Mouse (Mus musculus) hindbrain, embryonic 15.5 days (tissue): ENCODE results near the gene Bicdl1. TPM values are rescaled to one million over a fixed set of nuclear protein-coding genes. Genes with fewer than 3 reads are reported as not detected.

Experiments used
- ATAC-seq: fragments of 200-750 bp; cut with Nextera tagmentation; 2 replicates; pipeline ENCODE4 v1.8.0; 2017; ENCODE audit warnings: low read depth, moderate number of reproducible peaks, moderate TSS enrichment; ENCODE audit not compliant: low FRiP score
- H3K27ac ChIP-seq: fragments of 300-500 bp; sonication (generic); replicated peaks from 2 replicates; pipeline ENCODE4 v1.5.1; 2015; ENCODE audit warnings: mild to moderate bottlenecking, inconsistent platforms
- H3K27me3 ChIP-seq: fragments of 300-500 bp; sonication (generic); 2 replicates; pipeline ENCODE4 v1.6.1; 2015; ENCODE audit warnings: control low read depth, inconsistent platforms
- H3K36me3 ChIP-seq: fragments of 300-500 bp; sonication (generic); 2 replicates; pipeline ENCODE4 v1.6.1; 2015; ENCODE audit warnings: control low read depth, inconsistent platforms
- H3K4me1 ChIP-seq: fragments of 300-500 bp; sonication (generic); replicated peaks from 2 replicates; pipeline ENCODE4 v1.6.1; 2015; ENCODE audit warnings: control low read depth, inconsistent platforms
- H3K4me2 ChIP-seq: fragments of 300-500 bp; sonication (generic); 2 replicates; pipeline ENCODE4 v1.6.1; 2015; ENCODE audit warnings: moderate library complexity, mild to moderate bottlenecking, inconsistent platforms
- H3K4me3 ChIP-seq: fragments of 300-500 bp; sonication (generic); 2 replicates; pipeline ENCODE4 v1.5.1; 2015; ENCODE audit warnings: mild to moderate bottlenecking, inconsistent platforms
- H3K9ac ChIP-seq: fragments of 300-500 bp; sonication (generic); 2 replicates; pipeline ENCODE4 v1.6.1; 2015; ENCODE audit warnings: inconsistent platforms
- H3K9me3 ChIP-seq: fragments of 300-500 bp; sonication (generic); 2 replicates; pipeline ENCODE4 v1.6.1; 2016; ENCODE audit warnings: control low read depth, inconsistent platforms
- WGBS: fragments of 180-500 bp; shearing (Covaris S2); methylation state at CpG from one replicate; pipeline ENCODE4 v1.1.7; 2015; 5-methylcytosine and 5-hydroxymethylcytosine counted together
- polyA plus RNA-seq: library from polyadenylated mRNA; unstranded; fragments of >200 nt; fragmentation: Nextera tagmentation; extraction: Ambion mirVana; gene quantifications from 2 replicates; pipeline ENCODE4 v1.2.1, GENCODE M21; 2015

The Bicdl1 gene
- polyA plus RNA-seq, 1 experiment from 2014 or later: 39.9 TPM

DNA sequence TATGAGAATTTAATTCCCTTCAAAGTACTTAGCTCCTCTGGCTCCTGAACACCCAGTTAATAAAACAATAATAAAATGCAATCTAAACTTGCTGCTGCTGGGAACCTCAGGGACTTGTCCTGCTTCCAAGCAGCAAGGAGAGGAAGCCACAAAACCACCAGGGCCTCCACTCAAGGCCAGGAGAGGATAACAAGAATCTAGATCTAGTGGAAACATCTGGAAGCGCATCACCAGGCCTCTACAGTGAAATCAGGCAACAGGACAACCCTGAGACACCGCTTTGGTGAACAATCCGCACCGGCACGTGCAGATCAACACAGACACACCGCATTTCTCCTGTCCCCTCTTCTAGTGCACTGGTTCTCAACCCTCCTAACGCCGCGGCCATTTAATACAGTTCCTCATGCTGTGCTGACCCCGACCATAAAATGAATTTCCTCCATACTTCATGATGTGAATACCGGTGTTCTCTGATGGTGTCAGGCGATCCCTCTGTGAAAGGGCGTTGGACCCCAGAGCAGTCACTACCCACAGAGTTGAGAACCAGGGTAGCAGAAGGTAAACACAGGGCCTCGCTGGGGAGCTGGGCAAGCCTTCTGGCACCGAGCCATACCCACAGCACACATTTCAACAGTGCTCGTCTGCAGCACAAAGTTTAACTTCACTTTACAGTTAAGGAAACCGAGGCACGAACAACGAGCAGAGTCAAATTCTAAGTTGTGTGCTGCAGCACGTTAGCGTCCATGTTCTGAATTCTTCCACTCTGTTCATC is 9.0 kb downstream of the Bicdl1 start:
- peaks cover 7% of the 10 kb centered on the region for H3K36me3 ChIP-seq
- no peak overlapping the region for H3K4me2 ChIP-seq
- no peak overlapping the region for H3K4me3 ChIP-seq
- no peaks in the 10 kb centered on the region for H3K27me3 ChIP-seq
- no peak overlapping the region for H3K27ac ChIP-seq
- WGBS: 85% methylated on average over 21 of the region's 21 CpGs
- H3K9me3 ChIP-seq: no peaks in the 10 kb centered on the region
- H3K4me1 ChIP-seq: 0 out of 2 replicates have a peak, but pooled peaks cover 5% of the 10 kb centered on the region
- no peak overlapping the region for H3K9ac ChIP-seq
- ATAC-seq: no peak

DNA sequence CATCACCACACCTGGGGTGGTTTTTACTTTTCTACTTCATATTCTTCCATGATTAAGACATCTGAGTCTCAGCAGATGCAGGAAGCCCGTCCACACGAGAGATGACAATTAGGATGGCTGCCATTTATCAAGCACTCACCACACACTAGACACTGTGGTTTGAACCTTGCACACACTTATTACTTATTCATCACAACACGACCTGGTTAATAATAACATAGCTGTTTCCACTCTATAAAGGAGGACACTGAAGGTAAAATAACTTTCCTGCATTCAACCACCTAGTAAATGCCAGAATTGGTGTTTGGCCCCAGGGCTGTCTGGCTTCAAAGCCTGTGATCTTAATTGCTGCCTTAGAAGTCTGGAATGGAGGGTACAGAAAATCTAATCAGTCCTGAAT is 10.7 kb downstream of the Bicdl1 start:
- no peak overlapping the region for H3K27ac ChIP-seq

DNA sequence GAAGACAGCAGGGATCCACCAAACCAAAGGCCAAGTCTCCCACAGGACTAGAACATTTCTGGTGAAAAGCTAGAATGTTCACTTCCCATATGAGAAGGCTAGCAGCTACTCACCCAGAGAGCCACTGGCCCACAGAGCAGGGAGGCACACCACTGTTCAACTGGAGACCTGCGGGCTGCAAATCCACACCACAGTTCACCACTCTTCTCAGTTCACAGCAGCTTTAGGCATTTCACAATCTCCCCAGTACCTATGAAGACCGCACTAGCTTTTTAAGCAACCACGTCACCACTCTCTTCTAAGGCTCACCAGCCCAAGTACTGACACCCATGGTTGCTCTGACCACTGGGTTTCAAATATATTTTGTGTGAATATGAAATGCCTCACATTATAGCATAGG is 13.7 kb downstream of the Bicdl1 start:
- 94% methylated on average over 3 of the region's 3 CpGs for WGBS
- Histone ChIP-seq H3K4me3 (no peak overlapping the region), H3K27me3 (no peaks in the 10 kb centered on the region), H3K36me3 (peaks cover under 1% of the 10 kb centered on the region; the same call in 1 of the 2 replicates), H3K4me2 (no peak overlapping the region), H3K9ac (no peak overlapping the region), H3K9me3 (no peaks in the 10 kb centered on the region), H3K27ac (no peak overlapping the region), H3K4me1 (0 out of 2 replicates have a peak, but pooled peaks cover 4% of the 10 kb centered on the region)
- ATAC-seq: no peak

More for the DNA sequence above, 10.7 kb downstream of the Bicdl1 start:
- 0 out of 2 replicates have a peak, but pooled peaks cover 4% of the 10 kb centered on the region for H3K4me1 ChIP-seq
- peaks cover 7% of the 10 kb centered on the region for H3K36me3 ChIP-seq
- H3K27me3 ChIP-seq: no peaks in the 10 kb centered on the region
- H3K4me2 ChIP-seq: no peak overlapping the region
- WGBS: 53% methylated on average over 3 of the region's 3 CpGs
- no peak overlapping the region for H3K9ac ChIP-seq
- H3K9me3 ChIP-seq: no peaks in the 10 kb centered on the region
- no peak for ATAC-seq
- no peak overlapping the region for H3K4me3 ChIP-seq

- peaks cover 9% of the 10 kb centered on the region for H3K4me1 ChIP-seq
- no peaks in the 10 kb centered on the region for H3K9me3 ChIP-seq
- H3K36me3 ChIP-seq: no peaks in the 10 kb centered on the region
- H3K27me3 ChIP-seq: no peaks in the 10 kb centered on the region
- ATAC-seq: no peak
- no peak overlapping the region for H3K9ac ChIP-seq
- no peak overlapping the region for H3K4me3 ChIP-seq
- no peak overlapping the region for H3K4me2 ChIP-seq
- H3K27ac ChIP-seq: no peak overlapping the region
- 91% methylated on average over 3 of the region's 3 CpGs for WGBS
Measured at GRCm38 (mm10) chr5:115717106-115717505, 14.3 kb downstream of the Bicdl1 start.

- H3K9me3 ChIP-seq: no peaks in the 10 kb centered on the region
- no peak overlapping the region for H3K4me3 ChIP-seq
- H3K27me3 ChIP-seq: no peaks in the 10 kb centered on the region
- ATAC-seq: no peak
- no peak overlapping the region for H3K4me2 ChIP-seq
- 76% methylated on average over 6 of the region's 6 CpGs for WGBS
- H3K9ac ChIP-seq: no peak overlapping the region
- no peaks in the 10 kb centered on the region for H3K36me3 ChIP-seq
- peaks cover 15% of the 10 kb centered on the region for H3K4me1 ChIP-seq
- no peak overlapping the region for H3K27ac ChIP-seq
Measured at GRCm38 (mm10) chr5:115716426-115716825, 15.0 kb downstream of the Bicdl1 start.

GRCm38 (mm10) chr5:115714761-115715160 is 16.7 kb downstream of the Bicdl1 start:
- no peaks in the 10 kb centered on the region for H3K9me3 ChIP-seq
- peaks cover 18% of the 10 kb centered on the region for H3K4me1 ChIP-seq
- H3K27ac ChIP-seq: no peak overlapping the region
- no peak overlapping the region for H3K4me3 ChIP-seq
- no peak overlapping the region for H3K9ac ChIP-seq
- H3K27me3 ChIP-seq: no peaks in the 10 kb centered on the region
- WGBS: 91% methylated on average over 7 of the region's 7 CpGs
- no peak for ATAC-seq
- no peak overlapping the region for H3K4me2 ChIP-seq
- H3K36me3 ChIP-seq: no peaks in the 10 kb centered on the region

DNA sequence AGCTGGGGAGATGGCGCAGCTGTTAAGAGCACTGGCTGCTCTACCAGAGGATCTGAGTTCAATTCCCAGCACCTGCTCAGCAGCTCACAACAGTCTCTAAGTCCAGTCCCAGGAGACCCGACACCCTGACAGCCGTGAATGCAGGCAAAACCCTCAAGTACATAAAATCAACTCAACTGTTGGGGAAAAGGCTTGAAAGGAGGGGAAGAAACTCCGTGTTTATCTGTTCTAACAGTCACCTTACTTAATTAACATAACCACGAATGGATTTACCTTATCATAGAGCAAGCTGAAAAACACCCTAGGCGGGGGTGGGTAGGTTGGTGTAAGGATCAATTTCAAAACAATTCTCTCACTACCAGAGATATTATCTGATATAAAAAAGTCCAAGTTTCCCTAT is 18.9 kb downstream of the Bicdl1 start:
- H3K4me3 ChIP-seq: no peak overlapping the region
- H3K27me3 ChIP-seq: no peaks in the 10 kb centered on the region
- H3K27ac ChIP-seq: no peak overlapping the region
- H3K4me1 ChIP-seq: peaks cover 18% of the 10 kb centered on the region
- no peak overlapping the region for H3K4me2 ChIP-seq
- 72% methylated on average over 6 of the region's 6 CpGs for WGBS
- H3K9me3 ChIP-seq: no peaks in the 10 kb centered on the region
- H3K36me3 ChIP-seq: no peaks in the 10 kb centered on the region
- ATAC-seq: no peak
- H3K9ac ChIP-seq: no peak overlapping the region

DNA sequence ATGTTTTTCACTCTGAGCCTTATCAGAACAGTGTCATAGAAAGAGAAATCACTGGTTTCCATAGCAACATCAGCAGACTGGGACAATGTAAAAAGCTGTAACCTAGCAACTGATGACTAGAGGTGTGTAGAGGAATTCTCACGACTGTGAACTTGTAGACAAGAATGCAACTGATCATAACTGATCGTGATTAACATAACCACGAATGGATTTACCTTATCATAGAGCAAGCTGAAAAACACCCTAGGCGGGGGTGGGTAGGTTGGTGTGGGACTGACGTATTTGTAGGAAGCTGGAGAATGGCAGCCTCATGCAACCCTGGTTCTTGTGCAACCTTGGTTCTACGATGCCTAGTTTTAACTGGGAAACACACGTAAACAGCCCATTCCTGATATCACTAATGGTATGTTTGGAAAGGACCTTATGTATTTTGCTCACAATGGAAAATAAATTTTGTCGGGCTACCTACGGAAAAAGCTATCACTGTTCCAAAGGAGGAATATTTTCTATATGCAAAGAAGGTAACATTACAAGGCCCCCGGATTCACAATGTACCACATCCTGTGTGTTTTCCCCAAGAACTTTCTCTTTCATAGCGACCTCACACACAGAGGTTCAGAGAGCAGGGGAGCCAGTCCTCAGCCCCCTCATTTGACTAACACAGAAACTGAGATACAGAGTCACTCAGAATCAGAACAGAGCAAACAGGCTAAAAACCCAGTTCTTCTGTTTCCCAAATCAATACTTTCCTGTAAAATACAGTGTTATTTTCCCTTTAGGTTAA is 19.6 kb downstream of the Bicdl1 start:
- 55% methylated on average over 11 of the region's 11 CpGs for WGBS
- H3K9me3 ChIP-seq: no peaks in the 10 kb centered on the region
- no peak for ATAC-seq

GRCm38 (mm10) chr5:115710171-115710570 is 21.2 kb downstream of the Bicdl1 start:
- Histone ChIP-seq H3K9ac (no peak overlapping the region), H3K4me1 (peaks cover 18% of the 10 kb centered on the region), H3K36me3 (no peaks in the 10 kb centered on the region), H3K27ac (no peak overlapping the region), H3K27me3 (no peaks in the 10 kb centered on the region), H3K4me3 (no peak overlapping the region), H3K9me3 (no peaks in the 10 kb centered on the region), H3K4me2 (no peak overlapping the region)
- ATAC-seq: no peak
- 88% methylated on average over 4 of the region's 4 CpGs for WGBS

More for the DNA sequence above, 19.6 kb downstream of the Bicdl1 start:
- peaks cover 18% of the 10 kb centered on the region for H3K4me1 ChIP-seq
- H3K27ac ChIP-seq: peak overlapping the region; percentile 32; the same call in 1 of the 2 replicates
- H3K36me3 ChIP-seq: no peaks in the 10 kb centered on the region
- no peak overlapping the region for H3K9ac ChIP-seq
- no peak overlapping the region for H3K4me3 ChIP-seq
- H3K27me3 ChIP-seq: no peaks in the 10 kb centered on the region
- H3K4me2 ChIP-seq: 0 out of 2 replicates have a peak overlapping the region, but pooled peaks have one; percentile 19

GRCm38 (mm10) chr5:115708930-115709329 is 22.5 kb downstream of the Bicdl1 start:
- Histone ChIP-seq H3K4me1 (peaks cover 19% of the 10 kb centered on the region), H3K9me3 (no peaks in the 10 kb centered on the region), H3K27me3 (no peaks in the 10 kb centered on the region), H3K4me2 (no peak overlapping the region), H3K27ac (no peak overlapping the region), H3K36me3 (no peaks in the 10 kb centered on the region), H3K4me3 (no peak overlapping the region), H3K9ac (no peak overlapping the region)
- 67% methylated on average over 3 of the region's 3 CpGs for WGBS
- ATAC-seq: no peak

DNA sequence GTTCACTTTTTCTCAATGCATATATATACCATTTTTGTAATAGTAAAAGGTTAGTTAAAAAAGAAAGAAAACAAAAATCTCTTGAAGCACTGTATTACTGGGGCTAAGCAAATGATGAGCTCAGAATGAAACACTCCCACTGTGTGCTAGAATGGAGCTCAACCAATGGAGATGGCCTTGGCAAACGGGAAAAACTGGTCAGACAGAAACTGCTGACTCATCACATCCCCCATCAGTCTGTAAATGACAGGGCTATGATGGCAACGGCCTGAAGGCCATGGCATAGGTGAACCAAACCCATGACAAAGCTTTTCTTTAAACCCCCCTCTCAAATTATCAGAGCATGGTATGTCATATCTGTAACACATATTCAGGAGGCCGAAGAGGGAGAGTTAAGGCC is 29.4 kb downstream of the Bicdl1 start:
- Histone ChIP-seq H3K4me2 (no peak overlapping the region), H3K27ac (no peak overlapping the region), H3K4me1 (peaks cover 2% of the 10 kb centered on the region; the same call in 1 of the 2 replicates), H3K9me3 (no peaks in the 10 kb centered on the region), H3K9ac (no peak overlapping the region), H3K4me3 (no peak overlapping the region), H3K36me3 (no peaks in the 10 kb centered on the region), H3K27me3 (no peaks in the 10 kb centered on the region)
- 67% methylated on average over 3 of the region's 3 CpGs for WGBS
- ATAC-seq: no peak

DNA sequence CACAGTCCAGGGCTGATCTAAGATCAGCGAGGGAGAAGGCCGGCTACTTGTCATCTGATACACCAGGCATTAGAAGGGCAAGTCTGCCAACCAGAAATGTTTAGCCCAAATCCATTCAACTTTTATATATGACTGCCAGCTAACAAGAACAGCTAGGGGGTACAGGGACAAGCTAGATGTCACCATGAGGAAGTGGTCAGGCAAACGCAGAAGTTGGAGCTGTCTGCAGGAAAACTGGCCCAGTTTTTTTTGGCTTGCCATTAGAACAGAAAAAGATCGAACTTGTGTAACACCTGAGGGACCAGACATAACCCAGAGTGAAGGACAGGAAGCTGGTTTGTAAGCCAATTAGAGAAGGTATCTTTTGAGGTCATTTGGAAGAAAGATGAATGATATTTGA is 30.2 kb downstream of the Bicdl1 start:
- Histone ChIP-seq H3K4me1 (peaks cover 2% of the 10 kb centered on the region; the same call in 1 of the 2 replicates), H3K36me3 (no peaks in the 10 kb centered on the region), H3K27me3 (no peaks in the 10 kb centered on the region), H3K9ac (no peak overlapping the region), H3K4me2 (no peak overlapping the region), H3K4me3 (no peak overlapping the region), H3K9me3 (no peaks in the 10 kb centered on the region), H3K27ac (no peak overlapping the region)
- 83% methylated on average over 4 of the region's 4 CpGs for WGBS
- no peak for ATAC-seq
